Mouse (Mus musculus): Measurements from ENCODE around the gene Bcl2.

The Bcl2 gene

DNA sequence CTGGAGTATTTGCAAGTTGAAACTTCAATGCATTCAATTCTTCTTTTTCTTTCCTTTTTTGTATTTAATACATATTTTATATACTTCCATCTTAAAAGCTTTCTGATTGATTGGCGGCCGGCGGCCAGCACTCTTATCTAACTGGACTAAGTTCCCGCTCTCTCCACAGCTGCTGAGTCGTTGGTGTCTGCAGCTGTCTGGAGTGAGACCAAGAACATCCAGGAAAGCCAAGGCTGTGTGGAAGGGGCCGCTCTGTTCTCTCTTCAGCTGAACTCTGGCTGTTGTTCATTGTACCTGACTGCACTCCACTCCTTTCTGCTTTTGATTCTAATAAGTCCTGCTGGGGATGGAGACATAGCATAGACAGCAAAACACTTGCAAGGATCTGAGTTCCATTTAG lies 190.3 kb downstream of the Bcl2 start:
- DNase-seq (ENCODE audit: extremely low spot score, low read depth, low spot score), result no peak

DNA sequence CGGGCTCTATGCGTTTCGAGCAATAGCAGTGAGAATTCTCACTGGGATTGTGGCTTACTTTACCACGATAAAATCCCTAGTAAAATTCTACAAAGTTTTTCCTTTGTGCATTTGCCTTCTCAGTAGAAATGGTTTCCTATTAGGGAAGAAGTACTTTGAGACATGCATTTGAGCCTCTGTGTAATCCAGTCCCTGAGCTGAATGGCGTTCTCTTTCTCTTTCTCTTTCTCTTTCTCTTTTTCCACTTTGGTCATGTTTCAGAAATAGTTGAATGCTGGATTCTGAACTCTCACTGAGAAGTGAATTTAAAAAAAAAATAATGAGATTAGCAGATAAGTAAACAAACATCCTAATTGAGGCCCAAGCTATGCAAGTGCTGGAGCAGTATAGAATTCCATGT lies 191.1 kb downstream of the Bcl2 start:
- DNase-seq (ENCODE audit: extremely low spot score, low read depth, low spot score), result no peak

DNA sequence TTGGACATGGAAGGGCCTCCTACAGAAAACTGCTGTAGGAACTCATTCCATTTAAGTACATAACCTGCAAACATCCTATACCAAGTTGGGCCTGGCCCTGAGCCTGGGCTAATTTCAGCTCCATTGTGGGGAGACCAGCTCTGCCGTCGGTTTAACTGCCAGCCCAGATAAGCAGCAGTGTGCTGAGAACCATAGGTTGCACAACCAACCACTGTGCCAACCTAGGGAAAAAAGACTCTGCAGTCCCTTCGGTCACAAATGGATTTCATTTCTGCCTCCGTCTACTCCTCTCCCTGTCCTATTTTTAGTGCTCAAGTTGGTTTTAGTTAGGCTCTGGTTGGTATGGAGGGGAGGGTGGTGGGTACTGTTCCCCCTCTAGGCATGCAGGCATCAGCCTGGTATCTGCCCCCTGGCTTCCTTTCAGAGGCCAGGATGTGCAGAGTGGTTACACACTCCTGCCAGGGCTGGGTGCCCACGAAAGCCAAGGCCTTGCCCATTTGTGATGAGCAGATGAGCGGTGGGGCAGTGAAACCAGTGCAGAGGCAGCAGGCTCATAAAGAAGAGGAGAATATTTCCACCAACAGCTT lies 196.4 kb downstream of the Bcl2 start:
- no peak for DNase-seq (ENCODE audit: extremely low spot score, low read depth, low spot score)

DNA sequence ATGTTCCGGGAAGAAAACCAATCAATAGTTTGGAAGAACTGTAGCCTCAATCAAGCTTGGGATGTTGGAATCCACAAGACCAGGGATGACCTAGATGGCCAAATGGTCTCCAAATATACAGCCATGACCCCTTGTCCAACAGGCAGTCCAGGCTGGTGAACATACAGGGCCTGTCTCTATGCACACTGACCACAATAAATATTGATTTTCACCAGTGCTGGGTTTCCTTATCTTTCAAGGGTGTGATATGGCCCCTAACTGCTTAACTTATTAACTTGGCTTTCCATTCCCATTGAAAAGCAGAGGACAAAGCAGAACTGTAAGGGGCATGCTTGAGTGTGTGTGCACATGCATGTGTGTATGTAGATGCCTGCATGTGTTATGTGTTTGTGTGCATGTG lies 197.0 kb downstream of the Bcl2 start:
- no peak for DNase-seq (ENCODE audit: extremely low spot score, low read depth, low spot score)

DNA sequence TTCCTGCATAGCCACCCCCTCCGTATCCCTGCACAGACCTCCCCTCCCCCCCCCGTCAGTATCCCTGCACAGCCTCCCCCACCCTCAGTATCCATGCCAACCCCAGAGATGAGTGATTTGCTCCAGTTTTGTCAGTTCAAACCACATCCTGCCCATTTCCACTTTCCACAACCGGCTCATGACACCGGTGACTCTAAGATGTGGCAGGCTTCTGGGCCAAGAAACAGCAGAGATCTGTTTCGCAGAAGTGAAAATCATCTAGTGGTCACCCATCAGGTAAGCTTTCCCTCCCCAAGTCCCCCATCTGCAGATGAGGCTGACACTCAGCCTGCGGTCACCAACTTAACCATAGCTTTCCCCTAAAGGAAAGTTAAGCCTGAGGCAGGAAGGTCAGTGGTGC lies 198.5 kb downstream of the Bcl2 start:
- DNase-seq (ENCODE audit: extremely low spot score, low read depth, low spot score), result no peak

DNA sequence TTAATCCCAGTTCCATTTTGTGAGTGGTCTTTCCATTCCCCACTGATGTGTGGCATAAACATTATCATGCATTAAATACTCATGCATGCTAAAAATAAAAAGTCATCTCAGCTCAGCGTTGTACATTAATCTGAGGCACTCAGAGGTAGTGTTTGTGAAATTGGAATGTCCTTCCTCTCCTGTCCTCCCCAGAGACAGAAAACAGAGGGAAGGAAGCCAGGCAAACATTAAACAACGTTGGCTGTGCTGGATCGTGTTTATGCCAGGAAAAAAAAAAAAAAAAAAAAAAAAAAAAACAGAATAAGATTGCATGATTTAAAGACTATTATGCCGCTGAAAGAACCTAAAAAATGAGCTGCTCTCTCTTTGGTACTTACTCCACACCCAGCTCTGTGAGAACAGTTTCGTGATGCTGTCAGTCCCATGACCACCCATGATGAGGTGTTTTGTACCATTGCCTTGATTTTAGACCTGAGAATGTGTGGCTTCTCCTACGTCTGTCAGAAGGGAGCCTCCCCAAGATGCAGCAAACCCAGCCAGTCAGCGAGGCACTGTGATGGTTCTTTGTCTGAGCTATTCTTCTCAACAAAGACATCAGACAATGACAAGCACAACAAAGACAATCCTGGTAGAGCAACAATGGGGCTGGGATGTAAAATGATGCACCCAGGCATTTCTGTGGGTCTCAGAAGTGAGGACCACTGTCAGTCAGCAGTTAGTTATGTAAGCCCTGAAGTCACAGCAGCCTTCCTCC lies 200.0 kb downstream of the Bcl2 start:
- DNase-seq (ENCODE audit: extremely low spot score, low read depth, low spot score), result no peak

DNA sequence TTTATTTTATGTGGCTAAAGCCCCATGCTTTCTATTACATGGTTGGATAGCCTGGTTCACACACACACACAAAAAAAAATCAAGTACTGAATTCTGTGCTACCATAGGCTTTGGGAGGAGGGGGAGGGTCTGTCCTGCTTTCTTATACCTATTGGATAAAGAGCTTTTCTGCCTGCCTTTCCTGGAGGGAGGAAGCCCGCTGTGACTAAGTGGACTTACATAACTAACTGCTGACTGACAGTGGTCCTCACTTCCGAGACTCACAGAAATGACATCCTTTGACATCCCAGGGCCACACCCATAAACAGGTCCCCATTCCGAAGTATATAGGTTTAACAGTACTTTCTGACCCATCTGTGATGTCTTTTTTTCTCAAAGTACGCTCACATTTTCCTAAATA lies 200.6 kb downstream of the Bcl2 start:
- DNase-seq (ENCODE audit: extremely low spot score, low read depth, low spot score), result no peak

DNA sequence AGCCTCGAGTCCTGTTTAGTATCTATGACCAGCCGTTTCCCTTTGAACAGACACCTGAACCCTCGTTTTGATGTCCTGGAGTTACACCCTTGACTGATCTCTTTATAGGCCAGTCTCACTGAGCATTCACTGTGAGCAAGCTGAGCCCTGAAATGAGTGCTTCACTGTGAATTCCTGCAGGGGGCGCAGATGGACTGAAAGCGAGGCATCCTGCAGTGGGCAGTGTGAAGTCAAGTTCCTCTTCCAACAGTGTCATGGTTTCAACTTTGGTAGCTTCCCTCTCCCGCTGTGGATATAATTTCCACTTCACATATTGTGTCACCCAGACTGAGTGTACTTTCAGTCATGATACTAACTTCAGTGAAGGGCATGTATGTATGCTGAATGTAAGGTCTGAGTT lies 202.5 kb downstream of the Bcl2 start:
- DNase-seq (ENCODE audit: extremely low spot score, low read depth, low spot score), result peak; percentile 6

DNA sequence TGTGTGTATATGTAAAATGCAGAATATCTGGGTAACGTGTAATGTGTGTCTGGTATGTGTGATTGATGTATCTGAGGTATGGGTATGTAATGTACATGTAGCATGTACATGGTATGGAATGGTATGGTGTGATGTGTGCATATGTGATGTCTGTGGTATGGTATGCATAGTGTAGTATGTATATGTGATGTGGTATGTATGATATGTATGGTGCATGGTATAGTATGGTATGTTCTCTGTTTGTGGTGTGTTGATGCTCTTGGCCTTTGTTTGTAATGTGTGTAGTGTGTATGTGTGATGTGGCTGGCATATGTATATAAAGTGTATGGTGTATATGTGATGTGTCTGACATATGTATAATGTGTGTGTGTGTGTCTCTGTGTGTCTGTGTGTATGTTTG lies 206.5 kb downstream of the Bcl2 start:
- no peak for DNase-seq (ENCODE audit: extremely low spot score, low read depth, low spot score)

DNA sequence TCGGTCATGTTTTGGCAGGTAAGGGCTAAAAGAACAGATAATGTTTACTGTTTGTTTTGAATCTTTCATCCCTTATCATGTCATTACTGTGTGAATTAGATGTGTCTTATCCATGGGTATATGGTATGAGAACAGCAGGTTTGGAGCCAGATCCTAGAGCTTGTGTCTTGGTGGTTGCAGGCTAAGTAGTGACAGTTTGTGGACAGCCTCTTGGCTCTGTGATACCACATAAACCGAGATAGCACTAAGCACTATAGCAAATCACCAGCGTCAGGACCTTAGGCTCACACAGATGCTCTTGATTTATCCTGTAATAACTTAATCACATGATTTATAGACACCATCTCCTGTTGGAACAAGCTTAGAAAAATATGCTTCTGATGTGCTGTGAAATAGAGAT lies 210.2 kb downstream of the Bcl2 start:
- DNase-seq (ENCODE audit: extremely low spot score, low read depth, low spot score), result no peak

DNA sequence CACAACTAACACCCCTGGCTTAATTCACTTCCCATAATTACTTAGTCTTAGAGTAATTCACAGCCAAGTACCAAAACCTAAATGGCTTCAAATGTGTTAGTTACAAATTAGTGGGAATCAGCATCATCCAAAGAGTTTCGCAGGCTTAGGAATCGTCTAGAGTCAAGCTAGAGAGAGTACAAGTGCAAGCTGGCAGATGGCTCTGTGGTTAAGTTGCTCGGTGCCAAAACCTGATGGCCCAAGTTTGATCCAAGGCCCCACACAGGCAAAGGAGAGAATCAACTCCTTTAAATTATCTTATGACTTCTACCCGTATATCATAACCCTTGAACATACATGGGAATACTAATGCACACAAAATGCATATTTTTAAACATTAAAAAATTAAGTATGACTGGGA lies 210.7 kb downstream of the Bcl2 start:
- DNase-seq (ENCODE audit: extremely low spot score, low read depth, low spot score), result no peak

DNA sequence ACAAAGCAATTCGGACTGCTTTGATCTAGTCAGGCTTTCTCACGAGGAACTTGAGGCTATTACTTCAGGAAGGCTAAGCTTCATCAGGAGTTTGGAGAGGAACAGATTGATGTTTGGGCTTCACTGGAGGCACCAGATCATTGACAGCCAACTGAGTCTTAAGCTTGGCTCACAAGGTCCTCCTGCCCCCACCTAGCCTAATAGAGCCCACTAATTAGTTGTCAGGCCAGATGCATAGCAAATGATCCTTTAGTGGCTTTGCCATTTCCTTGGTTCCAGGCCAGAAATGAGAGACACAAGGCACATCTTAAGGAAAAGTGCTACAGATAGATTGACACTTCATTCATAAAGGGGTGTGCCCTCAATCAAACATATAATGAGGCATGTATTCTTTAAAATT lies 216.1 kb downstream of the Bcl2 start:
- DNase-seq (ENCODE audit: extremely low spot score, low read depth, low spot score), result no peak

Measured in hindlimb bud, embryonic 11.5 days (tissue).